Mouse (Mus musculus) liver, adult 2 months (tissue): ENCODE measurements at regions not wholly inside any gene's neighbourhood (a gene's known extent, or its start where the extent isn't known, plus 50 kb on each side); places are given as distances from the start of the nearest gene placed in this dataset.

ENCODE experiments used
- CTCF ChIP-seq: fragments of 200-500 bp; IDR thresholded peaks from 2 replicates; pipeline ENCODE4 v1.5.1; 2011; ENCODE audit warnings: low read depth, low read length, control low read depth
- POLR2A ChIP-seq: fragments of 200-500 bp; IDR thresholded peaks from 2 replicates; pipeline ENCODE4 v1.6.1; 2011; ENCODE audit warnings: low read length, control low read depth; ENCODE audit not compliant: insufficient read depth; ENCODE audit errors: extremely low read depth

GRCm38 (mm10) chr1:28084456-28084855 is 695.6 kb downstream of the Gm597 start:
- no peak for TF ChIP-seq CTCF
- TF ChIP-seq POLR2A: no peak
